ENCODE assay signal across 25 mouse cellular contexts in genomic region chr1:89694916-89695315, GRCm38 (mm10).
"Had no signal": no experiment of that assay in that cellular context is flagged by ENCODE, and none has a peak within 500 bp of the region (broad histone marks: within the 10 kb centered on the region; RNA-seq: fewer than 3 reads in every experiment).

No protein-coding gene starts in this region.

- H3K27ac ChIP-seq: gastrocnemius, adult 2 months; heart, embryonic 13.5 days; heart, embryonic 15.5 days; hindbrain, embryonic 10.5 days; hindbrain, embryonic 12.5 days; hindbrain, embryonic 14.5 days; intestine, embryonic 15.5 days; layer of hippocampus, adult 2 months; left cerebral cortex, adult 2 months; limb, embryonic 10.5 days; limb, embryonic 12.5 days; liver, embryonic 12.5 days; liver, embryonic 14.5 days had no signal

- H3K27me3 ChIP-seq: heart, embryonic 13.5 days; heart, embryonic 15.5 days; intestine, embryonic 15.5 days; limb, embryonic 12.5 days; liver, embryonic 12.5 days had no signal

- H3K36me3 ChIP-seq: heart, embryonic 15.5 days; intestine, embryonic 15.5 days; liver, embryonic 12.5 days had no signal

- H3K4me2 ChIP-seq: heart, embryonic 13.5 days; heart, embryonic 15.5 days; hindbrain, embryonic 12.5 days; hindbrain, embryonic 14.5 days; intestine, embryonic 15.5 days; limb, embryonic 12.5 days; liver, embryonic 12.5 days had no signal

- ATAC-seq: forebrain, embryonic 16.5 days; hindbrain, embryonic 16.5 days; inflammation-experienced regulatory T-cells, adult 6 months; intestine, embryonic 15.5 days; intestine, postnatal 0 days; liver, embryonic 12.5 days had no signal

- H3K4me3 ChIP-seq: gastrocnemius, adult 2 months; heart, embryonic 13.5 days; heart, embryonic 15.5 days; hindbrain, embryonic 10.5 days; hindbrain, embryonic 12.5 days; intestine, embryonic 15.5 days; layer of hippocampus, adult 2 months; left cerebral cortex, adult 2 months; limb, embryonic 10.5 days; limb, embryonic 12.5 days; liver, embryonic 12.5 days had no signal

- DNase-seq: gastrocnemius, adult 2 months; gastrocnemius, postnatal 10 days; gastrocnemius, postnatal 25 days; kidney, adult 18-20 months; kidney, adult 8-10 months; kidney, postnatal 10 days; kidney, postnatal 25 days; kidney, postnatal 4 days; liver had no signal

- H3K4me1 ChIP-seq: intestine, embryonic 15.5 days; limb, embryonic 12.5 days; liver, embryonic 12.5 days had no signal

- H3K9ac ChIP-seq: heart, embryonic 13.5 days; heart, embryonic 15.5 days; hindbrain, embryonic 12.5 days; hindbrain, embryonic 14.5 days; intestine, embryonic 15.5 days; limb, embryonic 12.5 days; liver, embryonic 12.5 days; liver, embryonic 14.5 days had no signal

- H3K9me3 ChIP-seq: heart, embryonic 13.5 days; heart, embryonic 15.5 days; hindbrain, embryonic 10.5 days; hindbrain, embryonic 12.5 days; intestine, embryonic 15.5 days; limb, embryonic 10.5 days; limb, embryonic 12.5 days; liver, embryonic 12.5 days had no signal
